Mouse (Mus musculus) adrenal gland, adult 8-10 months (tissue): ENCODE measurements at regions not wholly inside any gene's neighbourhood (a gene's known extent, or its start where the extent isn't known, plus 50 kb on each side); places are given as distances from the start of the nearest gene placed in this dataset.

Experiments used
- DNase-seq: peaks from one replicate; pipeline ENCODE4 v3.0.0; 2022

DNA sequence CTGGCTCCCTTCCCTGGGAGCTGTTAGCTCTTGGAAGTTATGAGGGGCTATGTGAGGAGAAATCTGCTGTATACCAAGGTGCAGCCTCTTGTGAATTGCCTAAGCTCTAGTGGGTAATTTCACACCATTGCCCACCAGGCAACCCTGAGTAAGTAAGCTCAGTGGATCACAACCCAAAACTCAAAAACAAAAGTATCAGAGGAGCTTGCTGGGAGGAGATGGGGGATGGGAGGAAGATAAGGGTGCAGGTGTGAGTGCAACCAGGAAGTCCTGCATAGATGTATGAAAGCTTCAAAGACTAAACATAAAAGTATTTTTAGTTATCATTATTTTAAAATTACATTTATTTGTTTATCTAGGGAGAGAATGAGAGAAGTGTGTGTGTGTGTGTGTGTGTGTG, 50.8 kb upstream of the Ddx18 start:
- no peak for DNase-seq
